Mouse (Mus musculus) heart, embryonic 16.5 days (tissue): ENCODE measurements at regions not wholly inside any gene's neighbourhood (a gene's known extent, or its start where the extent isn't known, plus 50 kb on each side); places are given as distances from the start of the nearest gene placed in this dataset.

Experiments used
- ATAC-seq: fragments of 200-750 bp; cut with Nextera tagmentation; replicated peaks from 2 replicates; pipeline ENCODE4 v1.8.0; 2017; ENCODE audit warnings: moderate number of reproducible peaks; ENCODE audit not compliant: insufficient read depth, low FRiP score; ENCODE audit errors: extremely low read depth
- H3K27ac ChIP-seq: fragments of 300-500 bp; sonication (generic); 2 replicates; pipeline ENCODE4 v1.5.1; 2014; ENCODE audit warnings: mild to moderate bottlenecking, low read length, control low read depth, moderate library complexity
- H3K27me3 ChIP-seq: fragments of 300-500 bp; sonication (generic); 2 replicates; pipeline ENCODE4 v1.6.1; 2014; ENCODE audit warnings: low read length, mixed read lengths; ENCODE audit not compliant: control insufficient read depth, insufficient read depth
- H3K36me3 ChIP-seq: fragments of 300-500 bp; sonication (generic); 2 replicates; pipeline ENCODE4 v1.6.1; 2014; ENCODE audit not compliant: control insufficient read depth, insufficient read depth
- H3K4me1 ChIP-seq: fragments of 300-500 bp; sonication (generic); 2 replicates; pipeline ENCODE4 v1.6.1; 2014; ENCODE audit warnings: low read length, mixed read lengths; ENCODE audit not compliant: control insufficient read depth, insufficient read depth
- H3K4me2 ChIP-seq: fragments of 300-500 bp; sonication (generic); 2 replicates; pipeline ENCODE4 v1.6.1; 2014; ENCODE audit warnings: low read depth, mild to moderate bottlenecking, control low read depth, low read length
- H3K4me3 ChIP-seq: fragments of 300-500 bp; sonication (generic); 2 replicates; pipeline ENCODE4 v1.5.1; 2014; ENCODE audit warnings: mild to moderate bottlenecking, control low read depth, low read length
- H3K9ac ChIP-seq: fragments of 300-500 bp; sonication (generic); 2 replicates; pipeline ENCODE4 v1.6.1; 2014; ENCODE audit warnings: low read length, control low read depth
- H3K9me3 ChIP-seq: fragments of 300-500 bp; sonication (generic); replicated peaks from 2 replicates; pipeline ENCODE4 v1.6.1; 2016; ENCODE audit warnings: low read length; ENCODE audit not compliant: control insufficient read depth
- whole genome bisulfite sequencing: fragments of 180-500 bp; shearing (Covaris S2); extraction: QIAGEN DNeasy Blood & Tissue Kit; methylation state at CpG from one replicate; pipeline ENCODE4 v1.1.7; 2014; 5-methylcytosine and 5-hydroxymethylcytosine counted together

DNA sequence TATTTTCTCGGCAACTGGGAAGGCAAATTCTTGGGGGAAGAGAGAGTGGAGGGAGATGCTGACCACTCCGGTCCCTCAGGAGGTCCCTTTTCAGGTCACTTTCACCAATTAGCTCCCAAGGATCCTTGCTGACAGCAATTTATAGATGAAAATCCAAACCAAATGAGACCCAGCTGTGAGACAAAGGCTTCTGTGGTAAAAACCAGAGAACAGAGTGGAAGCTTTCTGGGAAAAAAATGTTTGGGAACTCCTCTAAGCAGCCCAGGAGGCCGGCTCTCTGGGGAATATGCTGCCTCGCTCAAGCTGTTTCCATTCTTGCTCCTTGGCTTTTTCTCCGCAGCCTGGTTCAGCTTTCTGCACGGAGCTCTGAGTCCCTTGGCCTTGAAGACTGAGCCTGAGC lies 73.5 kb upstream of the Ddit4l start:
- peak; percentile 55; the same call in 1 of the 2 replicates for ATAC-seq
- peak overlapping the region; percentile 29 for H3K4me3 ChIP-seq
- no peaks in the 10 kb centered on the region for H3K27me3 ChIP-seq
- WGBS = 17% methylated on average over 6 of the region's 6 CpGs
- H3K9me3 ChIP-seq = no peaks in the 10 kb centered on the region
- peak overlapping the region; percentile 41; the same call in 1 of the 2 replicates for H3K27ac ChIP-seq
- peak overlapping the region; percentile 18; the same call in 1 of the 2 replicates for H3K9ac ChIP-seq
- no peaks in the 10 kb centered on the region for H3K36me3 ChIP-seq
- peak overlapping the region; percentile 62 for H3K4me2 ChIP-seq
- H3K4me1 ChIP-seq = peaks cover 3% of the 10 kb centered on the region; the same call in 1 of the 2 replicates

DNA sequence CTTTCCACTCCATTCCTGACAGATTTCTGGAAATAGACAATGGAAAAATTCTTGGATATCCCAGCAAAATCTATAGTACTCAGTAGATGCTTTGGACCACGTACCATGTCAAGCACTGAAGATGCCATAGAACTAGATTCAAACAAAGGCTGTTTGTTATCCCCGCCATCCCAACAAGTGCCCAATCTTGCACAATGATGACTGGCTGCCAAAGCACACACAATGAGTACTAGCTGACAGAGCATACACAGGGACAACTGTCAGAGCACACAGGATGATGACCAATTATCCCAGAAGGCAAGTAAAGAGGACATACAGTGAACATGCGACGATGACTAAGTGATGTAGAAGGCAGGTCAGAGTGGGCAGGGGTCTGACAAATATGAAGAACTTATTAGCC lies 70.7 kb upstream of the Ddit4l start:
- Histone ChIP-seq H3K27ac (no peak overlapping the region), H3K9me3 (no peaks in the 10 kb centered on the region), H3K9ac (no peak overlapping the region), H3K4me1 (peaks cover 3% of the 10 kb centered on the region; the same call in 1 of the 2 replicates), H3K36me3 (no peaks in the 10 kb centered on the region), H3K27me3 (no peaks in the 10 kb centered on the region), H3K4me3 (no peak overlapping the region), H3K4me2 (no peak overlapping the region)
- 90% methylated on average over 4 of the region's 4 CpGs for WGBS
- ATAC-seq = no peak

DNA sequence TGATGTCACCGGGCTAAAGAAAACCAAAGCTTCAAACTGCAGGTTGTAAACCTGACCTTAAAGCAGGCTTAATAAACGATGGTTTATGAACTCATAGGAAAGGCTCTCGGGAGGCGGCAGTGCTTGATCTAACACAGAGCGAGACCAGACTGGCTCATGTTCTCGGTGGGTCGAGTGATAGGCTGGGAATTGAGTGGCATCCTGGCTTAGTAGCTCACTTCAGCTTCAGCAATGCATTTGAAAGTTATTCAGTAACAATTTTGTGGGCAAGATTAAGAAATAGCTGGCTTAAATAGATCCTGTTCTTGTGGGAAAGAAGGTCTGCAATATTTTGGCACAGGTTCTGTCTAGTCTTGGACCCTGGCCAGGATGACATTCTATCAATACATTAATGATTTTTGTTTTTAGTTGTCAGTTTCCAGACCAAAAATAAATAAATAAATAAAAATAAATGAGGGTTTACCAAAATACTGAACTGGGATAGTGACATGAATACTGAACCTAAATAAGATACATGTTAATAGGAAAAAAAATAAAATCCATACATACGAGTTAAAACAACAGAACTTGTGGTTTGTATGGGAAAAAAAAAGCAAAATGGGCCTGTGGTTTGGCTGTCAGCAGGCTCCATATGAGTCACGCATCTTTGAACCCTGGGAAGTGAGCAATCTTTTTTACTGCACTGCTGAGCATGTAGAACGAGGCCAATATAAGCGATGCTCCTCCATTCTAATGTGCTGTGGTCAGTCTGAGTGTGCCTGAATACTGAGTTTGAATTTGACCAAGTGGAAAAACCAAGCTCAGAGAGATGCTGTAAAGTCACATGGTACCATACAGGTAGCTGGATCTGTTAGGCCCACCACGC lies 68.7 kb upstream of the Ddit4l start:
- Histone ChIP-seq H3K4me1 (no peaks in the 10 kb centered on the region), H3K4me3 (no peak overlapping the region), H3K9me3 (no peaks in the 10 kb centered on the region), H3K27ac (no peak overlapping the region), H3K36me3 (no peaks in the 10 kb centered on the region), H3K27me3 (no peaks in the 10 kb centered on the region), H3K4me2 (no peak overlapping the region), H3K9ac (no peak overlapping the region)
- 68% methylated on average over 12 of the region's 12 CpGs for WGBS
- ATAC-seq = no peak

DNA sequence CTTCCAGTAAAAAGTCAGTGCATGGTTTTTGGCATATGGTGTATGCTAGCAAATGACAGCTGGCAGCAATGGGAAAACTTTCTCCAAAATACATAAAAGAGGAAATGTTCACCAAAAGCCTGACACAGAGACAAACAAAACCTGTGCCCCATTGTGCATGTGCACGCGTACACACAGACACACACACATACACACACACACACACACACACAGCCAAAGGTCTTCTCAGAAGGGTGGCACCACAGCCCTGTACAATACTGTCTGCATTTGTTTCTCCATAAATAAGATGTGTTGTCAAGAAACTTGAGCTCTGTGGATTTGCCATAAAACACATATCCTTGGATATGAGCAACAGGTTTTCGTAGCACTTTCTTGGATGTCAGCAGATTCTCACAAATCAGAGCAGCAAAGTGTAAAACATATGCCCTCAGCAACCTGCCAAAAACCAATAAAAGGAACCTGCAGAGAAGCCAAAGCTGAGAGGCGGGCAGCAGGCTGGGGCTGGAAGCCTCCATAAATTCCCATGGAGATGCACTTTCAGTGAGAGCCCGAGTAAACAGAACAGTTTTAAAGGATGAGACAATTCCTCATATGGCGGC lies 60.5 kb upstream of the Ddit4l start:
- 75% methylated on average over 6 of the region's 6 CpGs for WGBS
- no peaks in the 10 kb centered on the region for H3K4me1 ChIP-seq
- no peak for ATAC-seq

DNA sequence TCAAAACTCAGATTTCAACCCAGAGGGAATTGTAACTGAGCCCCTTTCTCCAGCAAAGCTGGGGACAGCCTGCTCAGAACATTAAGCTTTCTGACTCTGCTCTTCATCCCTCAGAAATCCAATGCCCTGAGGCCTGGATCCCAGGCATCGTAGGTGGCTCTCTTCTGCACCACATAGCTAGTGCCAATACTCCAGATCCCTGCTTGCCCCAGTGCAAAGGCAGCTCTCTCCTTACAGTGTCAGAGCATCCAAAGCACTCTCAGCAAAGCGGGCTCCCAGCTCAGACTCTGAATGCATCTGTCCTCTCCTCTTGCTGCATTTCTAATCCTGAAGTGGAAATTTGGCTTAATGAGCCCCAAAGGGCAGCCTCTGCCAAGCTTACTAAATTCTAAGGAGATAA lies 59.4 kb upstream of the Ddit4l start:
- Histone ChIP-seq H3K4me1 (no peaks in the 10 kb centered on the region), H3K27ac (no peak overlapping the region), H3K9ac (no peak overlapping the region), H3K9me3 (no peaks in the 10 kb centered on the region), H3K36me3 (no peaks in the 10 kb centered on the region), H3K4me2 (no peak overlapping the region), H3K4me3 (no peak overlapping the region), H3K27me3 (no peaks in the 10 kb centered on the region)
- ATAC-seq = no peak
- 77% methylated on average over 2 of the region's 2 CpGs for WGBS

More for the DNA sequence above, 60.5 kb upstream of the Ddit4l start:
- H3K27me3 ChIP-seq = no peaks in the 10 kb centered on the region
- H3K4me2 ChIP-seq = no peak overlapping the region
- no peak overlapping the region for H3K27ac ChIP-seq
- no peaks in the 10 kb centered on the region for H3K36me3 ChIP-seq
- no peaks in the 10 kb centered on the region for H3K9me3 ChIP-seq
- no peak overlapping the region for H3K4me3 ChIP-seq
- H3K9ac ChIP-seq = no peak overlapping the region

DNA sequence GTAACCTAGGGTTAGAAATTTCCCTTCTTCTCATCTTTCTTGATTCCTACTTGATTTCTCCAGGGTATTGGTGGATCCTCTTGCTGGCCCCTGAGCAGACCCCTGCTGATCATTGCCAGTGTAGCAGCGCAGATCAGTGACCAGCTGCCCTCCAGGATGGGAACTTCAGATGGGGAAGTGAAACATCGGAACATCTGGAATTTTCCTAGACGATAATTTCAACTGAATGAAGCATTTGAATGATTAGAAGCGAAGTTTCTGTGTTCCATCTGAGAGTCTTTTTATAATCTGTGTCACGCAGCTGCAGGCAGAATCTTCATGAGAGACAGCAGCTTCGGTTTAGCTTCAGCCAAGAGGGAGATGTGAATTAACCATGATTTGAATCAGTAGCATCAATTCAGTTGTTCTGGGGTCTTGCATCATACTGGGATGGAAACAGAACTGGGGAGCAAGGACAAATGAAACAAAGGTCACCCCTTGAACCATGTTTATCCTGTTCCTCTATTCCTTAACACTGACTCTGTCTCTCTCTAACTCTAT lies 57.8 kb upstream of the Ddit4l start:
- no peak for ATAC-seq
- WGBS = 77% methylated on average over 6 of the region's 6 CpGs

DNA sequence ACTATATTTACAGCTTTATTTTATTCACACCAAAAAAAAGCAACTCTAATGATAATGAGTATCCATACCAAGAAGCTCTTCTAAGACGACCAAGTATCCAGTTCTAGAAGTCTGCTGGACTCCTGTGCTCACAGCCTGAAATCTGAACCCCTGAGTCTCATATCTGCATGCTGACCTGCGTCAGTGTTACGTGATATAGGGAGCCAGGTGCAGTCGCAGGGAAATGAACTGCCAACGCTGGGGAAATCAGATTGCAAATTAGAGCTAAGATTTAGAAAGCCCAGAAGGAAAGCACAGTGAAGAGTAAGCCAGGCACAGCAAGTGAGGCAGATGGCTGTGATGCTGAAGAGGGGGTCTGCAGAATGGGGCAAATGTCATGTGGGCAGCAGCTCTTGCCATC lies 57.1 kb upstream of the Ddit4l start:
- H3K9me3 ChIP-seq = no peaks in the 10 kb centered on the region
- H3K9ac ChIP-seq = no peak overlapping the region
- no peak for ATAC-seq
- no peak overlapping the region for H3K27ac ChIP-seq
- no peaks in the 10 kb centered on the region for H3K4me1 ChIP-seq
- H3K27me3 ChIP-seq = no peaks in the 10 kb centered on the region
- H3K4me2 ChIP-seq = no peak overlapping the region
- 55% methylated on average over 5 of the region's 5 CpGs for WGBS
- H3K4me3 ChIP-seq = no peak overlapping the region
- H3K36me3 ChIP-seq = no peaks in the 10 kb centered on the region

More for the DNA sequence above, 57.8 kb upstream of the Ddit4l start:
- no peaks in the 10 kb centered on the region for H3K36me3 ChIP-seq
- H3K27ac ChIP-seq = no peak overlapping the region
- H3K9me3 ChIP-seq = no peaks in the 10 kb centered on the region
- H3K4me1 ChIP-seq = no peaks in the 10 kb centered on the region
- H3K9ac ChIP-seq = no peak overlapping the region
- H3K4me3 ChIP-seq = no peak overlapping the region
- no peaks in the 10 kb centered on the region for H3K27me3 ChIP-seq
- no peak overlapping the region for H3K4me2 ChIP-seq

DNA sequence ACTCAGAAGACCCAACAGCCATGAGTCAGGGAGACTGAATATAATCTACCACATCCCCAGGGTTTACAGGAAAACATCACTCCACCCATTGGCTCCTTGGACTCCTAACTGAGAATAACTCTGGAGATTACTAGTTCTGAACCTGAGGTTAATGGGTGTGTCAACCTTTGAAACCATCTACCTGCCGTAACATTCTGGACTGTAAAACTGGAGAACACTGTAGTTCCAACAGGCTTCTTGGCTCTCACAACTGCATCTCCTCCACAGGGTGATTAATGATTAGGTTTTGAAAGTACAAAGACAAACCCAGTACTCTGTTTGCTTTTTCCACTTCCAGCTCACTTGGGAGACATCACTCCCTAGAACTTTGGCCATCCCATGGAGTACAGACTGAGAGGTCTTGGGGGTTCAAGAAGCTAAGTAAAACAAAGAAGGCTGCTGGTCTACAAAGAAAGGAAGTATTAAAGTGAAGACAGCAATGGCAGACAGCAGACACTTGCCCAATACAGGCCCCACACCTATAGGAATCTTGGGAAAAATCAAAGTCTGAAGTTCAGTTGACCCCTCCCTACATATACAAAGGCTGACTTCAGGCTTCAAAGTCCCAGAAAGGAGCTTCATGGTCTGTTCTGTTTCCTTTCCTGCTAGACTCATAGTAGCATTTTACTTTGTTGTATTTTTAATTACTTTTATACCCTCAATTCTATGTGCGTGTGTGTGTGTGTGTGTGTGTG lies 52.7 kb upstream of the Ddit4l start:
- Histone ChIP-seq H3K27ac (no peak overlapping the region), H3K4me3 (no peak overlapping the region), H3K4me2 (no peak overlapping the region), H3K9me3 (no peaks in the 10 kb centered on the region), H3K36me3 (no peaks in the 10 kb centered on the region), H3K4me1 (no peaks in the 10 kb centered on the region), H3K27me3 (no peaks in the 10 kb centered on the region), H3K9ac (no peak overlapping the region)
- 99% methylated on average over 2 of the region's 2 CpGs for WGBS
- ATAC-seq = no peak
